Mouse (Mus musculus): ENCODE data around the gene Npr1.

Npr1 gene

DNA sequence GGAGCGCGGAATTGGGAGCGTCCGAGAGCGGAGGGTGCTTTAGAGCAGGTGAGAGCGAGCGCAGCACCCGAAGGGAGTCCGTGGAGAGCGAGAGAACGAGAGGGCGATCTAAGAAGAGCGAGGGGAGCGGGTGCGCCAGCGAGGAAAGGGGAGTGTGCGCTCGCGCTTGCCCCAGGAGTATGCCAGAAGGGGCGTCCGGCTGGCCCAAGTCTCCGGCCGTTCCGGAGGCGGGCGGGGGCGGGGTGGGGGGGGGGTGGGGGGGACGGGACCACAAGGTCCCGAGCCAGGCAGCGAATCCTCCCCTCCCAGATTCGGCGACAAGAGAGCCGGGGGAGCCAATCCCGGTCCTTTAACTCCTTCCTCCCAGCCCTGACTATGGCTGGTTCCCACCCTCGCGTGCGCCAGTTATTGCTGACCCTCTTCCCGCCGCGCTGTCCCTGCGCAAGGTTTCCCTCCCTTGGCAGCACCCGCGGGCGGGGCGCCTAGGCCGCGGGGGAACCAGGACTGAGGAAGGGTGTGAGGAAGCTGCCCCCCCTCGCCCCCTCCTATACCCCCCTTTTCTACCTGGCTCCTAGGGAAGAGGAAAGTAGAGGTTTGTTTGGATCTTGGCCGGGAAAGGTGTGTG lies at the start of gene Npr1:
TSS of gene Npr1 (minus strand) at position 181 of the 625 bp plus-strand sequence.
- no peak for DNase-seq

DNA sequence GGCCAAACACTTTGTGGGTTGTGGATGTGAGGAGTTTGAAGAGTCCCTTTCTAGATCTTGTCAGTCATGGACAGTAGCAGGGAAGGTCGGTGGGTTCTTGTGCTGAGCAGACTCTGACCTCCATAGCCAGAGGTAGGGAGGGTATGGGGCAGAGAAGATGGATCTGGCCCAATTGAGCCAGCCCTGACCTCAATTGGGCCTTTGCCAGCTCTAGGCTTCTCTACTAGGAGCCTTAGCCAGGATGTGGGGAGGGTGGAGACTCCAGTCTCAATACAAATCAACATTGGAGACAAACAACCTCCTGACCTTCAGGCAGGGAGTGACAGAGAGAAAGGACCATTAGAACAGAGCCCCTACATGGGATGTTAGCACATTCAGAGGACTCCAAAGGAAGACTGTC lies 49.6 kb upstream of the Npr1 start:
- no peak for DNase-seq

DNA sequence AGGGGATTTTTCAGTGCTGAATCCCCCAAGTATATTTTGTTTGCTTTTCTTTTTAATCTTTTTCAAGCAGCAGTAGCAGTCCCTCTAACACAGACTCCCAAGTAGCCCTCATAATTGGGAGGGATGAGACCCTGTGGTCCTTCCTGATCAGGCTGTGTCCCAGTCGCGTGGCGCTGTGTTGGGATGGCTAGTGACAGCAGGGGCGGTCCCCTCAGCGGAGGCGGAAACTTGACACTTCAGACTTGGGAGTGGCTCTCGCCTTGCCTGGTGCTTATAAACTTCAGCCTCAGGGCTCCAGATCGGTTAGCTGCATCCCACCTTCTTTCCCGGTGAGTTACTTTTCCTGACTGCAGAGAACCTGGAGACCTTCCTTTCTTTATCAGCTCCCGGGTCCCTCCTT lies 49.0 kb upstream of the Npr1 start:
- peak; percentile 40 for DNase-seq

DNA sequence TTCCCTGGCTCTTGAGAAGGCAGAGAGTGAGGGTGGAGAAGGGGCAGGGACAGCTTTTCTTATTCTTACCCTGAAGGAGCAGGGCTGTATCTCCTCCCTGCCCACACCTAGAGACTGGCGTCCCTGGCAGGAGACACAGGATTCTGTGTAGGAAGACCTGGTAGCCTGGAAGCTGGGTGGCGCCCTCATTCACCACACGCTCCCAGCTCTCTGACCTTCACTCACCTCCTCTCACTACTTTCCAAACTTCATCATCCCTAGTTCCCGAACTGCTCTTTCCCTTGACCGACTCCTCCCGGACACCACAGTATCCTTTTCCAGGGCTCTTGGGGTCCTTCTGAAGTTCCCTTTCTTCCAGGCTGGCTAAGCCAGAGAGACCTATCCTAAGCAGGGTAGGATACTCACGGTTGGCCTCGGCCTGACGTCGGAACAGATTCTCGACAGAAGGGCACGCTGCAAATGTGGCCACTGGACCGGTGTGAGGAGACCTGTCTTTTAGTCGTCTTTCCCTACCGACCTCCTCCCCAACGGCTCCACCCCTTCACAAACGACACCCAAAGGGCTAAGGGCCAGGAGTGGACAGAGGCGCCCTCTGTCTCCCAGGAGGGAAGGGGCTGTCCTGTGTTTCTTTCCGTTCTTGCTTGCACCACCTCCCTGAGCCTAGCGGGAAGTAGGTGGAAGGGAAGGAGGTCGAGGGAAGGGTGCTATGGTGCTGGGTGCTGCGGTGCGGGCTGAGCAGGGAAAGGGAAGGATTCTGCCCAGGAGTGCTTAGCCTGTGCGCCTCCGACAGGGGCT lies 48.3 kb upstream of the Npr1 start, which contains the start of the genes S100a1 and S100a13:
TSS of gene S100a1 (minus strand) at position 597 of the 795 bp plus-strand sequence.
TSS of gene S100a13 (plus strand) at position 640 of the 795 bp plus-strand sequence.
- peak; percentile 47 for DNase-seq

DNA sequence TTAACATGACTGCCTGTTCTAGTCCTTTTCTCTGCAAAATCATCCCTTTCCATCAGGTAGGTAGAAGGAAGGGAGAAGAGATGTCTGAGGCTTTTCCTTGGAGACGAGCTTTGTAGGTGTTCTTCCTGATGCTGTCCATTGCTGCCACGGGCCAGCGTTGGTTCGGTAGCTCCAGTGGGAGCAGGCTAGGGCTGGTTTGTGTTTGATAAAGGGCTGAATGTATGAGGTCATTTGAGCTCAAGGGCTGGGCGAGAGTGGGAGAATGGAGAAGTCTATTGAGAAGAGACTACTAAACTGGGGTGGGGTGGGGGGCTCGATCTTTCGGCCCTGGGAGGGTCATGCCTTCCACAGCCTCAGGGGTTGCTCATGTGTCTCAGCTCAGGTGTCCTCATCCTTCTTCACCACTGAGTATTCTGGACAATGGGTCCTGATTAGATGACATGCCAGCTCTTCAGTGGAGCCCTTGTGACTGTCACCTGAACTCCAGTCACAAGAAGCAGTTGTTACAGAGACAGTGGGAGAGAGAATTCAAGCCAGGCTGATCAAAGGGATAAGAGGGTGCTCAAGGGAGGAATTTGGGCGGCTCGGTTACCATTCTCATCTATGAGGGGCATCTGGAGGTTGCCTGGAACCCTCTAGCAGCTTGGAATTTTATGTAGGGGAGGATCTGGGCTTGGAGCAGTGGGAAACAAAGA lies 47.4 kb upstream of the Npr1 start:
- no peak for DNase-seq

DNA sequence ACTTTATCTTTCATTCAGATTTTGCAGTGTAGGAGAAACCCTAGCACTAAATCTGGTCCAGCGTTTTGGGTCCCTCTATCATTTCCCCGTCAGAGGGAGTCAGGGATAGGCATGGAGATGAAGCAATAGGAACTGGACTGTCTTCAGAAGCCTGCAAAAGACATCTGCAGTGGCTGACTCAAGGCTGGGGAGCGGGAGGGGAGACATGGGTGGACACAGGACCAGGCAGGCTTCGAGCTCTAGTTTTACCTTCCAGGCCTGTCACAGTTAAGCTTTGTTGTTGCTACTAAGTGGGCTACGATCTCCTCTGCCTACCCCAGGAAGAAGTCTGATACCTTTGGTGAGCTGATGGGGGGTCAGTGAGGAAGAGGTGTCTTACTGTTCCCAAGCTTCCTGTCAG lies 46.6 kb upstream of the Npr1 start:
- DNase-seq, result no peak

DNA sequence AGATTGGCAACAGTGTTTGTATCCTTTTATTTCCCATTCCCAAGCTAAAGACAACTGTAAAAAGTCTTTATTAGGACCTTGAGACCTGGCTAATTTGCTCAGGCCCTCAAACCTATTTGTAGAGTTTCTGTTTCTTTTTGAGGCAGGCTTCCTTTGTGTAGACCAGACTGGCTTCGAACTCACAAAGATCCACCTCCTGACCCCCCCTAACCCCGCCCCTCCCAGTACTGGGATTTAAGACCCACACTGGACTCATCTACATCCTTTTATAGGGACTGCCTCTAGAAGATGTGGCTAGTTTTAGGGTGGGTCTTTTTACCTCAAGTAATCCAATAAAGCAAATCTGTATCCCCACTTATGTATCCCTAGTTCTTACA lies 44.1 kb upstream of the Npr1 start:
- DNase-seq, result no peak

DNA sequence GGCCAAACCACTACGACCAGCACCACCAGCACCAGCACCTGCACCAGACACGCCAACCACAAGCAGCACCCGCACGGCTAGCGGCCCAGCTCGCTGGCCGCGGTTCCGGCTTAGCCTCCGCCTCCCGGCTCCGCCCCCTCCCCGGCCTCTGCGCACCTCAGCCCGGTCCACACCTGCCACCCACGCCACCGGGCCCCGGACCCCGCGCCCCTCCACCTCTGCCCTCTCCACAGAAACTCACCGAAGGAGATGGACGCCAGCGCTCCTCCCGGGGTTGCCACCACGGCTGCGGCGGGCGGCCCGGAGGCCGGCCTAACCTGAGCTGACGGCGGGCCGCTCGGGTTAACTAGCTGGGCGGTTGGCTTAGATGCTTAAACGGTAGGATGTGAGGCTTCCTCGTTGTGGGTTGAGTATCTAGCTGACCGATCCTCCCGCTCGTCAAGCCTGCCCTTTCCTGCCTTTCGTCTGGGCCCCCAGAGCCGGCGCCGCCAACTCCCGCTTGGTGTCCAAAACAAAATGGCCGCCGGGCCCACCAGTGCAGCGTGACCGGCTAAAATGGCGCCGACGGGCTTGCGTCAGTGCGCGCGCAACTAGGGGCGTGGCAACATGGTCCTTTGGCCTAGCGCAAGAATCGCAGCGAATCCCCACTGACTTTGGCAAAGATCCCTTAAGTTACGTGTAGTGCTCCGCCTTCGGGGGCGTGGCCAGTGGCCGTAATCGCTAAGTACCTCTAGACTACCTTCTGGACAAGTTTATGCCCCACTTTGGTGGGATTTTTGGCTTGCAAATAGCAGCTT lies 43.5 kb upstream of the Npr1 start, which contains the start of gene Chtop:
TSS of gene Chtop (minus strand) at position 549 of the 797 bp plus-strand sequence.
- peak; percentile 99 for DNase-seq

DNA sequence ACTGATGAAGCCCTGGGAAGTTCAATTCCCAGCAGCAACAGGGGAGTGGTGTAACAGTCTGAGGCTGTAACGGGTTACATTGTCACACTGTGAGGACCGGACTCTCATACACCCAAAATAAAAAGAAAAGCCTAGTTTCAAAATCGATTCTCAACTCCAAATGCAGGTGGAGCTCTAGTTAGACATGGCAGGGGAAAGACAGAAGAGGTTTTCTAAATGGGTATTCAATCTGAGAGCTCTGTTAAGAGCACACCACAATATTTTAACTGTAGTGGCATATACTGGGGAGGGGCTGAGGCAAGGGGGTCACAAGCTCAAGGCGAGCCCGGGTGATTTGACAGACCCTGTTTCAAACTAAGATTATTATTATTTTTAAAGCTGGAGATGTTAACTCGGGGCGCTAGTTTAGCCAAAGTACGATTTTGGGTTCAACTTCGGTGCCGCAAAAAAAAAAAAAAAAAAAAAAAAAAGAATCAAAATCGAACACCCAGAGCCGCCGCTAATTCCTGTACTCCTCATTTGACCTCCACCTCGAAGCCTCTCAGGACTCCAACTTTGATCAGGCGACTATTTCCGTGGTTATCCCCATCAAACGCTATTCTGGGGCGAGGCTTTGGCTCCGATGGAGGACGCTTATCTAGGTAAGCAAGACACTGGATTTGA lies 42.8 kb upstream of the Npr1 start:
- no peak for DNase-seq

DNA sequence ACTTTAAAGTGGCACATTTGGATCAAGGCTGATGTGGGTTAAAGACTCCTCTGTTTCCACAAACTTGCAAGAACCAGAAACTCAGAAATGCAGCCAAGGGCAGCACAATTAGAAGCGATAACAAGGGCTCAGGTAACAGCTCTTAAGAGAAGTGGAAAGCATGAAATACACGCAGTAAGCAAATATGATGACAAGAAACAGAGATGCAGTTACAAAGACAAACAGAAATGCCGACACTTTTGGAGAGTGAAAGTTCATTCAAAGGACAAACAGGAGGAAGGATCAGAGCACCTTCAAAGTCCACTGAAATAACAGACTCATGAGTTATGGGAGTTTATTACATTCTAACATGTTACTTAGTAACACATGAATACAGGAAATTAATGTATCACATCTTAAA lies 40.7 kb upstream of the Npr1 start:
- no peak for DNase-seq

DNA sequence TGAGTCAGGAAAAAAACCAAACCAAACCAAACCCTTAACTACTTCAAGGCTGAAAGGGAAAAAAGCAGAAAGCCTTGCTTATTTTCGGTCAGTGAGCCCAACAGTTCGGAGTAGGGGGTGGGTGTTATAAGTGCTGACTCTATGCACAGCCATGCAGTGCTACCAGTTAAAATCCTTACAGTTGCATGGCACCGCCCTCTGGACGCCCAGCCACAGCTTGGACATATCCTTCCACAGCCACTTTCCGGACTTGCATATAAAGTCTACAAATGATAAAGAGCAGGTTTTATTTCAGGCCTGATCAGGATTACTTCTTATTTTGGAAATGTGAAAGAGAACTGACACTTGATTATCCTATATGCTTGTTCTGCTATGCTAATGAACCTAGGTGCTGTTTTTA lies 39.5 kb upstream of the Npr1 start:
- DNase-seq, result no peak

DNA sequence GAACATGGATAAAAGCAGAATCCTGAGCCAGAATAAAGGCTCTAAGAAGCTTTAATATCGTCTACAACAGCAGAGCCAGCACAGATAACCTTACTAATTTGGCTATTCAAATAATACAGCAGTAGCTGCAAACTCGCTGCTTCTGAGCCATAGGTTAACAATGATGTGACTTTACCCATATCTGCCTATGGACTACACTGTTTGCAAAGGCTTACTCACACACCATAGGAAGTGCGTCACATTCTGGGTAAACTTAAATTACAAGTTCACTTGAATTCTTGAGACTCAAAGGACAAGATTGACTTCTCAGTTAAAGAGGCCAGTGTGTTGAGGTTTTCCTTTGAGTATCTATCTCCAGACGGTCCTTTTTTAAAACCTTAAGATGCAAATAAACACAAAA lies 37.8 kb upstream of the Npr1 start:
- DNase-seq, result no peak

DNA sequence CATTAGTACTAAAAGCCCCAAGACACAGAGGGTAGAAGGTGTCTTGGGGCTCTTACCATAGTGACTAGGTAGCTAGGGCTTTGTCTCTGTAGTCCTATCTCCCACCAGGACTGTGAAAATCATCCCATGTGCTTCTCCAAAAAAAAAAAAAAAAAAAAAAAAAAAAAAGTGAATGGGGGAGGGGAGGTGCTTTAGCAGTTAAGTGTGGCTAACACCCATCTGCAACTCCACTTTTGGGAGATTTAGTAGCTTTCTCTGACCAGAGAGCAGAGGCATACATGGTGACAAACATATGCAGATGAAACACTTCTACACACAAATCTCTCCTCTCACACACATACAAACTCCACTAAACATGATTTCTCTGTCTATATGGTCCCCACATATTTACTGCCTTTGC lies 31.9 kb upstream of the Npr1 start:
- DNase-seq, result no peak

DNA sequence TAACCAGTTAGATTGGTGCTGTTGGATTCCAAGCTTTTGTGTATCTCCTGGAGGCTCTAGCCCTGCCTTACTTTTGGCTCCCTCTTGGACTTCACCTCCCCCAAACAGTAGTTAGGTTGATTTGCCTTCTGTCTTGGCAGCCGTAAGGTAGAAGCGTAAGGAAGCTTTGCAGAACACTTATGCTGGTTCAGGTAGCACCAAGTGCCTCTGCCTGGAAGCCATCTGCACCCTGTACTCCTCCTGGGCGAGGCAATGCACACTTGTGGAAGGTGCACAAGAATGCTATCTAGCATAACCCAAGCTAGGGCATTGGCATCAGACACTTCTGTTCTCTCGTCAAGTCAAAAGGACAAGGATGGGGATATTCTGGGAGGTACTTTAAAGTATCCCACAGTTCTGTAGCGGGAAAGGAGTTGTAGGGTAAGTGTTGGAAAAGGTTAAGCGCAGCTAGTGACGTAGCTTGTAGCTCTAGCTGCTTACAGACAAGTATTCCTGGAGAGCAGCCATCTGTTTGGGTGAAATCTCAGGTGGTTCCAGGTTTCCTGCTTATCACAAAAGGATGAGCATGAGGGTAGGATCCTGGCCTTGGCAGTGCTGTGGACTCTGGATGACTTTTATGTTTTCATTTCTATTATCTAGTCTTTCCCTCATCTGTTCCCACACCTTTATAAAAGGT lies 30.3 kb upstream of the Npr1 start:
- no peak for DNase-seq

DNA sequence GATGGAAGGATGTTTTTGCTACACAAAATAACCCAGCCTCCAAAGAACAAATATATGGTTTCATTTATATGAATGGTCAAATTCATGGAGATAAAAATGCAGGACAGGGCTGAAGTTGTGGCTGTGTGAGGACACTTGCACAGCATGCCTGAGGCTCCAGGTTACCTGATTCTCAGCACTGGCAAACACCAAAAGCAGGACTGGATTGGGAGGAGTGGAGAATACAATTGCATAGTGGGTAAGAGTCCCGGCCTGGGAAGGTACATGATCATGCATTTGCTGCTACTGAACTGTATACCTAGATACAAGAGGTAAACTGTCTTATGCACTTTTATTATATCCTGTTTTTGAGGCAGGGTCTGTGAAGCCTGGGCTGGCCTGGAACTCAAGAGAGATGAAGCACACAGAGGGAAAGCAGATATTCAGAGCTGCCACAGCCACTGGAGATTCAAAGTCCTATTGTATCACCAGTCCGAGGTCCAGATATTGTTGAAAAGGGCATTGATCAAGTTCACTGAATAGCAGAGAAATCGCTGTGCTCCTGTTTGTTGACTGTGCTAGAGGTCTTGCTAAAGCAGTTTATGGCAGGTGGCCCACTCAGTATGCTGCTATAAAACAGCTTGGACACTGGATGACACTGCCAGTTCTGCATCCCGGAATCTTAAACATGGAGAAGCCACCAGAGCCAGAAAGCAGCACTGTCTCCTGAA lies 28.3 kb upstream of the Npr1 start:
- DNase-seq, result no peak

DNA sequence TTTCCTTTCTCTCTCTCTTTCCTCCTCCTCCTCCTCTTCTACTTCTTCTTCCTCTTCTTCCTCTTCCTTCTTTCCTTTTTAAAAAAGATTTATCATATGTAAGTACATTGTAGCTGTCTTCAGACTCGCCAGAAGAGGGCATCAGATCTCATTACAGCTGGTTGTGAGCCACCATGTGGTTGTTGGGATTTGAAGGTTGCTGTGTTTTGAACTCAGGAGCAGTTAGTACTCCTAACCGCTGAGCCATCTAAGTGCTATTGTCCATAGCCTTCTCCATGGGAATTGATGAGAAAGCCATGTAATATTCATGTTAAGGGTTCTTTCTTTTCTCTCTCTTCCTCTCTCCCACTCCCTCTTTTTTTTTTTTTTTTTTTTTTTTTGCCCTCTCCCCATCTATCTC lies 25.7 kb upstream of the Npr1 start:
- no peak for DNase-seq

DNA sequence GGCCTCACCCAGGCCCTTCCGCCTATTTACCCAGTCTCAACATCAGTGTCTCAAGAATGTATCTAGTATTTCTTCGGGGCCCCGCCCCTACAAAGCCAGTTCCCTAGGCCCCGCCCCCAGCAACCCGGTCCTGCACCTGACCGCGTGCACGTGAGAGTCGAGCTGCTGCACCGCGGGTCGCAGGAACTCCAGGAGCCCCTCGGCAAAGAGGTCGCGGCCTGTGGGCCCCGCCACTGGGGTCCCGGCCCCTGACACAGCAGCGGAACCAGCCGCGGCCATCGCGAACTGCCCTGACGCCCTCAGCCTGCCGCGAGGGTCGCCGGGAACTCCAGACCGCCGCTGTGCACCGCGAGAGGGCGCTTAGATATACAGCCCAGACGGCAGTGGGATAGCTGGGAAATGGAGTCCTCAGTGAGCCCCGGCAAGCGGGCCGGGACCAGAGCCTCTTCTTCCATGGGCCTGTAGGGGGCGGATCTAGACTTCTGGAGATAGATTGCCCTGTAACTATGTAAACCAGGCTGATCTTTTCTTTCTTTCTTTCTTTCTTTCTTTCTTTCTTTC lies 25.1 kb upstream of the Npr1 start, which contains the start of gene Snapin:
TSS of gene Snapin (minus strand) at position 338 of the 561 bp plus-strand sequence.
- peak; percentile 93 for DNase-seq

DNA sequence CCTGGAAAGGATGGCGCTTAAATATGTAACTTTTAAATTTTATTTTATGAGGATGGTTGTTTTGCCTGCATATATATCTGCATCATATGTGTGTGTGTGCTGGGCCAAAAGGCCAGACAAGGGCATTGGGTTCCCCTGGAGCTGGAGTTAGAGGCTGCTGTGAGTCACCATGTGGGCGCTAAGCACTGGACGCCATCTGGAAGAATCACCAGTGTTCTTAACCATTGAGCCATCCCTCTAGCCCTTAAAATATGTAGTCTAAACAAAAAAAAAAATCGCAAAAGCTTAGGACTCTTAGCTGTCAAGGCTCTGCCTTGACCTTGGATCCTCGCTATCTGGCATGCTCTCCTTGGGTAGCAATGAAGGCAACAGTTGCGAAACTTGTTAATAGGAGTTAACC lies 22.9 kb upstream of the Npr1 start:
- DNase-seq, result no peak

DNA sequence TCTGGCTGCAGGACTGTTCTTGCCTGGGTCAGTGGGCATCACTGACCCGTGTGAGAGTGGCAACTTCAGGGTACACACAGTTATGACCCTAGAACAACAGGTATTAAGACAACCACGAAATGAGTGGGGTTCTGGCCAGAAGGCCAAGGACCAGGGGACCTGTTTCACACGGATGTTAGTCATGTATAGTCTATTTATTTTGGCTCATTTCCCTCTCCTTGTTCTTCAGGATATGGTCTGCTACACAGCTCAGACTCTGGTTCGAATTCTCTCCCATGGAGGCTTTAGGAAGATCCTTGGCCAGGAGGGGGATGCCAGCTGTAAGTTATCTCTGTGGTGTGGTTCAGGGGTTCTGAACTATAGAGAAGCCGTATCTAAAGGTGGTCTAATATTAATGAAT lies 21.3 kb upstream of the Npr1 start:
- no peak for DNase-seq

DNA sequence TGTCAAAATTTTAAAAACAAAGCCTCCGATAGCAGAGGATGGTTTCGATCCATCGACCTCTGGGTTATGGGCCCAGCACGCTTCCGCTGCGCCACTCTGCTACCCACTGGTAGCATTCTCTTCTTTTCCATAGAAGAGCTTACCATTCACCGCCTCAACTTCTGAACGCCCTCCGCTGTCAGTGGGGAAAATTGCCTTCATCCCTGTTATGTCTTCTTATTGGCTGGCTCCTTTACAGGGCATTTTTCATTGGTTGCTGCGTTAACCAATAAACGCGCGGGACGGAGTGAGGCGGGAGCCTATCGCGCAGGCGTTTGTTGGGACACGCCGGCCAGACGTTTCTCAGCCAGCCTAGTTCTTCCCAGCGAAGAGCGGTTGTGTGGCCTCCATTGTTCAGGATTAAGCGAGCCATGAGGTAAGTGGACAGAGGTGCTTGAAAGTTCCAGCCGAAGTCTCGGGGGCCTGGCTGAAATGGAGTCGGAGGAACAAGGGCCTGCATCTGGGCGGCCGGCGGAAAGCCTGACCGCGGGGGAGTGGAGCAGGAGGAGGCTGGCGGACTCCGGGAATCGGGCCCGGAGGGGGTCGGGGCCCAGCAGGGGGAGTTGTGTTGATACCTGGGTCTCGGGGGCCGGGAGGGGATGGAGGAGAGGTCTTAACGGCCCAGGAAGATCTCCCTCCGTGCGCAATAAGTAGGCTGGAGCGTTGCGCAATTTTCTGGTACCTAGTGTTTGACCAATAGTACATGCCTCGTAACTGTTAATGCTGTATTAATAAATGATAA lies 10.4 kb upstream of the Npr1 start, which contains the start of gene Ilf2:
TSS of gene Ilf2 (plus strand) at position 296 of the 781 bp plus-strand sequence.
- DNase-seq, result peak; percentile 96
